Mouse (Mus musculus) liver, embryonic 14.5 days (tissue): ENCODE measurements around the gene Samhd1.

Source experiments
- CTCF ChIP-seq: IDR thresholded peaks from 2 replicates; pipeline ENCODE4 v1.5.1; 2016; ENCODE audit warnings: antibody characterized with exemption, low read depth, control low read depth
- EP300 ChIP-seq: IDR thresholded peaks from 2 replicates; pipeline ENCODE4 v1.6.1; 2016; ENCODE audit warnings: antibody characterized with exemption, low read depth

- TF ChIP-seq CTCF (no peak), EP300 (no peak)
Measured at GRCm38 (mm10) chr2:157129601-157130164, 5.4 kb downstream of the Samhd1 start.
